Mouse (Mus musculus) lung, embryonic 15.5 days (tissue): ENCODE data around the gene Ascl5. TPM values are rescaled to one million over a fixed set of nuclear protein-coding genes. Genes with fewer than 3 reads are reported as not detected.
A peak's percentile ranks its signal among the peaks of the same experiment; 100 is the strongest.

Experiments
- ATAC-seq: fragments of 200-750 bp; cut with Nextera tagmentation; 2 replicates; pipeline ENCODE4 v1.8.0; 2017; ENCODE audit warnings: moderate number of reproducible peaks, borderline replicate concordance; ENCODE audit not compliant: low FRiP score, low TSS enrichment; ENCODE audit errors: extremely low read depth
- H3K27ac ChIP-seq: fragments of 300-500 bp; sonication (generic); 2 replicates; pipeline ENCODE4 v1.5.1; 2015; ENCODE audit warnings: moderate library complexity, mild to moderate bottlenecking, inconsistent platforms
- H3K27me3 ChIP-seq: fragments of 300-500 bp; sonication (generic); 2 replicates; pipeline ENCODE4 v1.6.1; 2015; ENCODE audit warnings: inconsistent platforms
- H3K36me3 ChIP-seq: fragments of 300-500 bp; sonication (generic); 2 replicates; pipeline ENCODE4 v1.6.1; 2015; ENCODE audit warnings: inconsistent platforms
- H3K4me1 ChIP-seq: fragments of 300-500 bp; sonication (generic); 2 replicates; pipeline ENCODE4 v1.6.1; 2015; ENCODE audit warnings: inconsistent platforms
- H3K4me2 ChIP-seq: fragments of 300-500 bp; sonication (generic); 2 replicates; pipeline ENCODE4 v1.6.1; 2015; ENCODE audit warnings: inconsistent platforms, mild to moderate bottlenecking, moderate library complexity
- H3K4me3 ChIP-seq: fragments of 300-500 bp; sonication (generic); 2 replicates; pipeline ENCODE4 v1.5.1; 2015; ENCODE audit warnings: mild to moderate bottlenecking, inconsistent platforms
- H3K9ac ChIP-seq: fragments of 300-500 bp; sonication (generic); 2 replicates; pipeline ENCODE4 v1.6.1; 2015; ENCODE audit warnings: inconsistent platforms
- H3K9me3 ChIP-seq: fragments of 300-500 bp; sonication (generic); 2 replicates; pipeline ENCODE4 v1.6.1; 2016; ENCODE audit warnings: inconsistent platforms
- WGBS: fragments of 180-500 bp; shearing (Covaris S2); methylation state at CpG from one replicate; pipeline ENCODE4 v1.1.7; 2015; 5-methylcytosine and 5-hydroxymethylcytosine counted together
- polyA plus RNA-seq: library from polyadenylated mRNA; unstranded; fragments of >200 nt; fragmentation: Nextera tagmentation; extraction: Ambion mirVana; gene quantifications from 2 replicates; pipeline ENCODE4 v1.2.1, GENCODE M21; 2015

The Ascl5 gene
- polyA plus RNA-seq, 1 experiment from 2014 or later: not detected

- Histone ChIP-seq H3K36me3 (peaks cover 22% of the 10 kb centered on the region), H3K4me3 (peak overlapping the region; percentile 82), H3K27me3 (no peaks in the 10 kb centered on the region), H3K4me1 (peaks cover 12% of the 10 kb centered on the region), H3K9me3 (no peaks in the 10 kb centered on the region), H3K27ac (peak overlapping the region; percentile 39), H3K4me2 (peak overlapping the region; percentile 92), H3K9ac (peak overlapping the region; percentile 75)
- peak; percentile 68; the same call in 1 of the 2 replicates for ATAC-seq
- WGBS: 5% methylated on average over 24 of the region's 24 CpGs
These were observed 32.0 kb upstream of the Ascl5 start for GRCm38 (mm10) chr1:136018390-136019189.

GRCm38 (mm10) chr1:136030201-136030600, 20.4 kb upstream of the Ascl5 start:
- no peak for ATAC-seq
- Histone ChIP-seq H3K9ac (no peak overlapping the region), H3K27ac (no peak overlapping the region), H3K4me2 (no peak overlapping the region), H3K27me3 (no peaks in the 10 kb centered on the region), H3K4me3 (no peak overlapping the region), H3K4me1 (no peaks in the 10 kb centered on the region), H3K36me3 (peaks cover 69% of the 10 kb centered on the region), H3K9me3 (no peaks in the 10 kb centered on the region)
- 69% methylated on average over 7 of the region's 7 CpGs for WGBS

- 65% methylated on average over 8 of the region's 8 CpGs for WGBS
- ATAC-seq: no peak
- H3K27ac ChIP-seq: no peak overlapping the region
These were observed 18.9 kb upstream of the Ascl5 start for GRCm38 (mm10) chr1:136031697-136032096.

GRCm38 (mm10) chr1:136032961-136033360, 17.6 kb upstream of the Ascl5 start:
- H3K4me3 ChIP-seq: no peak overlapping the region
- H3K36me3 ChIP-seq: peaks cover 59% of the 10 kb centered on the region
- H3K9ac ChIP-seq: no peak overlapping the region
- ATAC-seq: no peak
- no peak overlapping the region for H3K4me2 ChIP-seq
- no peaks in the 10 kb centered on the region for H3K27me3 ChIP-seq
- no peaks in the 10 kb centered on the region for H3K4me1 ChIP-seq
- H3K9me3 ChIP-seq: no peaks in the 10 kb centered on the region
- no peak overlapping the region for H3K27ac ChIP-seq
- 62% methylated on average over 7 of the region's 7 CpGs for WGBS

More at GRCm38 (mm10) chr1:136031697-136032096, 18.9 kb upstream of the Ascl5 start:
- no peaks in the 10 kb centered on the region for H3K4me1 ChIP-seq
- H3K4me2 ChIP-seq: no peak overlapping the region
- peaks cover 70% of the 10 kb centered on the region for H3K36me3 ChIP-seq
- no peak overlapping the region for H3K4me3 ChIP-seq
- H3K9ac ChIP-seq: no peak overlapping the region
- no peaks in the 10 kb centered on the region for H3K9me3 ChIP-seq
- H3K27me3 ChIP-seq: no peaks in the 10 kb centered on the region

GRCm38 (mm10) chr1:136038746-136039538, 11.7 kb upstream of the Ascl5 start:
- Histone ChIP-seq H3K9me3 (no peaks in the 10 kb centered on the region), H3K4me1 (peaks cover 15% of the 10 kb centered on the region), H3K4me2 (no peak overlapping the region), H3K9ac (no peak overlapping the region), H3K36me3 (peaks cover 16% of the 10 kb centered on the region), H3K4me3 (no peak overlapping the region), H3K27me3 (peaks cover 4% of the 10 kb centered on the region; the same call in 1 of the 2 replicates), H3K27ac (no peak overlapping the region)
- no peak for ATAC-seq
- WGBS: 70% methylated on average over 5 of the region's 5 CpGs

- ATAC-seq: peak; percentile 75; the same call in 1 of the 2 replicates
- no peaks in the 10 kb centered on the region for H3K9me3 ChIP-seq
These were observed 10.2 kb upstream of the Ascl5 start for GRCm38 (mm10) chr1:136040452-136040851.

GRCm38 (mm10) chr1:136040874-136041273, 9.7 kb upstream of the Ascl5 start:
- H3K36me3 ChIP-seq: no peaks in the 10 kb centered on the region
- H3K4me1 ChIP-seq: peaks cover 15% of the 10 kb centered on the region
- no peaks in the 10 kb centered on the region for H3K9me3 ChIP-seq
- peaks cover 4% of the 10 kb centered on the region; the same call in 1 of the 2 replicates for H3K27me3 ChIP-seq
- H3K4me3 ChIP-seq: no peak overlapping the region
- H3K27ac ChIP-seq: no peak overlapping the region
- ATAC-seq: no peak
- 10% methylated on average over 4 of the region's 4 CpGs for WGBS
- peak overlapping the region; percentile 26 for H3K4me2 ChIP-seq
- no peak overlapping the region for H3K9ac ChIP-seq

More at GRCm38 (mm10) chr1:136040452-136040851, 10.2 kb upstream of the Ascl5 start:
- WGBS: 14% methylated on average over 11 of the region's 11 CpGs
- peaks cover 15% of the 10 kb centered on the region for H3K4me1 ChIP-seq
- no peak overlapping the region for H3K27ac ChIP-seq
- H3K36me3 ChIP-seq: peaks cover under 1% of the 10 kb centered on the region; the same call in 1 of the 2 replicates
- no peak overlapping the region for H3K9ac ChIP-seq
- peak overlapping the region; percentile 26; the same call in 1 of the 2 replicates for H3K4me2 ChIP-seq
- H3K27me3 ChIP-seq: peaks cover 4% of the 10 kb centered on the region; the same call in 1 of the 2 replicates
- no peak overlapping the region for H3K4me3 ChIP-seq

- ATAC-seq: no peak
- Histone ChIP-seq H3K27ac (no peak overlapping the region), H3K4me3 (no peak overlapping the region), H3K27me3 (peaks cover 38% of the 10 kb centered on the region), H3K9ac (no peak overlapping the region), H3K36me3 (no peaks in the 10 kb centered on the region), H3K4me1 (peaks cover 12% of the 10 kb centered on the region), H3K9me3 (no peaks in the 10 kb centered on the region), H3K4me2 (no peak overlapping the region)
- 8% methylated on average over 4 of the region's 4 CpGs for WGBS
These were observed 4.8 kb upstream of the Ascl5 start for GRCm38 (mm10) chr1:136045774-136046173.

GRCm38 (mm10) chr1:136047432-136047831, 3.2 kb upstream of the Ascl5 start:
- ATAC-seq: no peak
- H3K4me3 ChIP-seq: no peak overlapping the region

GRCm38 (mm10) chr1:136047894-136048293, 2.7 kb upstream of the Ascl5 start:
- 56% methylated on average over 9 of the region's 9 CpGs for WGBS
- Histone ChIP-seq H3K36me3 (no peaks in the 10 kb centered on the region), H3K9ac (no peak overlapping the region), H3K4me3 (no peak overlapping the region), H3K27me3 (peaks cover 51% of the 10 kb centered on the region), H3K4me1 (peaks cover 7% of the 10 kb centered on the region), H3K27ac (no peak overlapping the region), H3K4me2 (no peak overlapping the region), H3K9me3 (no peaks in the 10 kb centered on the region)
- no peak for ATAC-seq

More at GRCm38 (mm10) chr1:136047432-136047831, 3.2 kb upstream of the Ascl5 start:
- Histone ChIP-seq H3K9me3 (no peaks in the 10 kb centered on the region), H3K4me2 (no peak overlapping the region), H3K9ac (no peak overlapping the region), H3K4me1 (peaks cover 7% of the 10 kb centered on the region), H3K27ac (no peak overlapping the region), H3K27me3 (peaks cover 47% of the 10 kb centered on the region), H3K36me3 (no peaks in the 10 kb centered on the region)
- WGBS: 5% methylated on average over 2 of the region's 2 CpGs

GRCm38 (mm10) chr1:136051013-136051315, 360 bp downstream of the Ascl5 start:
- Histone ChIP-seq H3K9me3 (no peaks in the 10 kb centered on the region), H3K4me1 (peaks cover 11% of the 10 kb centered on the region), H3K4me2 (peak overlapping the region; percentile 44), H3K9ac (no peak overlapping the region), H3K27ac (no peak overlapping the region), H3K4me3 (peak overlapping the region; percentile 14), H3K36me3 (no peaks in the 10 kb centered on the region), H3K27me3 (peaks cover 53% of the 10 kb centered on the region)
- ATAC-seq: peak; percentile 16; the same call in 1 of the 2 replicates
- WGBS: 1% methylated on average over 36 of the region's 36 CpGs

- Histone ChIP-seq H3K4me3 (peak overlapping the region; percentile 14), H3K36me3 (no peaks in the 10 kb centered on the region), H3K4me2 (peak overlapping the region; percentile 44), H3K27ac (no peak overlapping the region), H3K4me1 (peaks cover 11% of the 10 kb centered on the region), H3K9me3 (no peaks in the 10 kb centered on the region), H3K27me3 (peaks cover 53% of the 10 kb centered on the region), H3K9ac (no peak overlapping the region)
- ATAC-seq: peak; percentile 77
- WGBS: 0% methylated on average over 6 of the region's 6 CpGs
These were observed 861 bp downstream of the Ascl5 start for GRCm38 (mm10) chr1:136051465-136051864.
